Mouse (Mus musculus) ovary, postnatal 14 days (tissue): ENCODE results near the gene Zc2hc1c.
"Not testable (repeated sequence)": the region's sequence is repeated elsewhere in the genome, so short reads cannot be mapped to it uniquely, and the experiment has no call there.

ENCODE experiments used
- DNase-seq: peaks from one replicate; pipeline ENCODE4 v3.0.0; 2022; ENCODE audit warnings: low spot score

Zc2hc1c gene

DNA sequence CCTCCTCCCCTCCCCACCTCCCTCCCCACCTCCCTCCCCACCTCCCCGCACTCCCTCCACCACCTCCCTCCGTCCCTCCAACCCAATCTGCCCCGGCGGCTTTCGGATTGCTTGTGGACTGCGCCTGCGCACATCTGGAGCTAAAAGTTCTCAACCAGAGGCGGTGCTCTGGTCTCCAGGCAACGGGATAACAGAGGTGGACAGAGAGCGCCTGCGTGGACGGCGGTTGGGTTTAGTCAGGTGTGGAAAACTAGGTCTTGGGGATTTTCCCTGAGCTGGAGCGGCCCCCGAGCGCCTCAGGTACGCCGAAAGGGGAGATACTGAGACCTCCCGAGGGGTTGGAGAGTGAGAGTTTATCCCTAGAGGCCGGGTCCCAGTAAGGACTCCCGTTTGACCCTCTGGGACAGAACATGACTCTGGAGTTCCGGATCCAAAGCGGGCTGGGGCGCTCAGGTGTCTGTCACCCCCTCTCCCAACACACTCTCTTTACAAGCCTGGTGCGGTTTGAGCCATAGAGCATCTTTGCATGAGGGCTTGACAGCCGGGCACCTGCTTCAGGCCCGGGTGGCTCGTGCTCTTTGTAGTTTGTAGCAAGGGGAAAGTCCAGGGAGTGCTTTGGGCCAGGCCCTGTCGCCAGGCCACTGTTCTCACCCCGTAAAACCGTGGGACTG, at the start of gene Zc2hc1c:
TSS of gene Zc2hc1c (plus strand) at position 106 of the 671 bp plus-strand sequence.
- DNase-seq: peak; percentile 78

DNA sequence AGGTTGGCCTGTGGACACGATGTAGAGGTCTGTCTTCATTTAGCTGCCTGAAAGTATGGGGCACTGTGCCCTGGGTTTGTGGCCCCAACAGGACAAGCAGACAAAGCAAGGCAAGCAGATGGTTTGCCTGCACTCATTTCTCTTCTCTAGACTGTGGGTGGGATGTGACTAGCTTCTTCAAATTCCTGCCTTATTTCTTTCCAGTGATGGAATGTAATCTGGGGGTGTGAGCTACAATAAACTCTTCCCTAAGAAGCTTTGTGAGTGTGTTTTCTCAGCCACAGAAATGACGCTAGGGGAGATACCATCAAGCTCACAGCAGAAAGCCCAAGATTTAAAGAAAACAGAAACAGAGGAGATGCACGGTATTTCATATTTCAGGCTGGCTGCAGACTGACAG, 36.3 kb upstream of the Zc2hc1c start:
- DNase-seq: no peak

DNA sequence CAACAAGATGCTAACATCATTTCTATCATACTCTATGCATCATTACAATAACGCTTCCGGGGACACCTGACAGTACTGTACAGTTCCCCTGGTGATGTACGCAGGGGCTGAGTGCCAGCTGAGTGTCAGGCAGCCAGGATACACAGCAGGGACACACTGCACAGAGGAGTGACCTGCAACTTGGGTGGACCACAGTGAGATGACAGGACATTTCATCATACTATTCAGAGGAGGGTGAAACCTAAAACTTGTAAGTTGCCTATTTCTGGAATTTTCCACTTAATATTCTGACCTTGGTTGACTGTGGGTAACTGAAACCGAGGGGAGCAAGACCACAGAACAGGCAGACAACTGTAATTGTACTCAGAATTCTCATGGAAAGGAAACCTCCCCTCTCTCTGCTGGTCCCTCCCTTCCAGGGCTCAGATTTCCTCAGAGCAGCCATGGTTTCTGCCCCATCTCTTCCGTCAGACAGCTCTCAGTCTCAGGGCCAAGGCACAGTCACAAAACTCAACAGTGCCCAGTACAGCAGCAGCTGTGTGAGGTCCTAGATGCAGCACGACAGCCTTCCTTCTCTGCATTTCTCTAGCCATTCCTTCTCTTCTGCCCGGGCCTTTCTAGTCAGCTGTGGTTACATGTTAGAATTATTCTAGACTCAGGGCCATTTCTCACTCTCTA, 32.2 kb upstream of the Zc2hc1c start:
- no peak for DNase-seq

DNA sequence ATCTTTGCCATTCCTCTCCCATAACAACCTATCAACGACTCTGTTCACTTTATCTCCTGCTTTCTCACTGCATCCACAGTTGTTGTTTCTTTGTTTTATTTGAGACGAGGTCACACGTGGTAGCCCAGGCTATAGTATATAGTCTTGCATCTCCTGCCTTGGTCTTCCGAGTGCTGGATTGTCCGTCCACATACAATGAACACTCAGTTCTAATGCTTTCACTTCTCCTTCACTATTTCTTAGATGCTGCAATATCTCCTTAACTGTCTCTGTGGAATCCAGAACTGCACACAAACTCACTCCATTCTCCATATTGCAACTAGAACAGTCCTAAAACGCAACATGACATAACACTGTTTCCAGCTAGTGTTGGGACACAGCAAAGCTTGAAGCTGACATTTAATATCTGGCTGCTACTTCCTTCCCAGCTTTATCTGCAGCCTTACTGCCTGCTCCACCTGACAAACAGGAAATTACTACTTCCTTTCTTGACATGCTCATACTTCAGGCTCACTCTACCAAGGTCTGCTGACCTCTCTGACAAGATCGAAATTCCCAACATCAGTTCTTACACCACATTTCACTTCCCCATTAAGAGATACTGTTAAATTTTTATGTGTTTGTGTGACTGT, 31.3 kb upstream of the Zc2hc1c start:
- no peak for DNase-seq

DNA sequence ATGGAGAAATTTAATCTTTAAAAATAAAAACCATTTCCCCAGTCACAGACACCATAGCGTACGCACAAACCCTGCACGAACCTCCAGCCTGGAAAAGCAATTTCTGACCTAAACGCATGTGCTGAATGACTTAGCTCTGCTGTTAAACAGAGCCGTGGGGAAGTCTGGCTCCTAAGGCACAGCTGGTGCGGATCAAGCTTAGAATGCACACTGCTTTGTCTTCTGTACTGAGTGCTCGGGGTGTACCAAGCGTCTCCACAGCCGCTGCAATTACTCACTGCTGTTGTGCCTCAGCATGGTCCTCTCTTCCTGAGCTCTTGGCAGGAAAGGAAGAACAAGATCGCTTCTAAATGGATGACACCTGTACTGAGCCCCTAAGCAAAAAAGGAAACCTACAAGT, 25.9 kb upstream of the Zc2hc1c start:
- no peak for DNase-seq

DNA sequence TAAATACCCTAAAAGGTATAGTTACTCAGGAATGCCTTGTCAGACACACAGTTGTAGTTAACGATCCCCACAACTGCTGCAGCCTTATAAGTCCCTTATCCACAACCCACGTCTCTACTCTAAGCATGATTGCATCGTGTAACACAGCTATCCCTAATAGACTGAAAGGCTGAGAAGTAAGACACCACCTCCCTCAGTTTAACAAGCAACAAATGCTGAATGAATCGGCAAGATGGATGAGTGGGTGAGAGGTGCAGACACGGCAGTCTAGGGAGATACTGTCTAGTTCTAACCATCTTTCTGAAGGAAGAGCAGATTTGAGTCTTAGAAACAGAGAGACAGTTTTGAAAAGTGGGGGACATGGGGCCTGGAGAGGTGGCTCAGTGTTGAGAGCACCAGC, 25.2 kb upstream of the Zc2hc1c start:
- DNase-seq: no peak

DNA sequence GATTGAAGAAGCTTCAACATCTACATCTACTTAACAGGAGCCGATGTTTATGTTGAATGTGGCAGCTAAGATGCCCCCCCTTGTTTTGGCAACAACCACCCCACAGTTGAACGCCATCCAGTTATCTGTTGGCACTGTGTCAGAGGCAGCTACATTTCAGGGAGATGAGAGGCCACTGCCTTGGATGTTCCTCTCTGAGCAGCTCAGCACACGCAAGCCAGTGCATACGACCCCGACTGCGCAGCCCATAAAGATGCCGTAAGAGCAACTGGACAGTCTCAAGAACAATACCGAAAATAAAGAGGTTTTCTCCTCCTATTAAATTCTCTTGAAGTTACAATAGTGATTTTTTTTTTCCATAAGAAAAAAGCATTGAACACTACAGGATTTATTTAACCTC, 23.9 kb upstream of the Zc2hc1c start:
- DNase-seq: no peak

DNA sequence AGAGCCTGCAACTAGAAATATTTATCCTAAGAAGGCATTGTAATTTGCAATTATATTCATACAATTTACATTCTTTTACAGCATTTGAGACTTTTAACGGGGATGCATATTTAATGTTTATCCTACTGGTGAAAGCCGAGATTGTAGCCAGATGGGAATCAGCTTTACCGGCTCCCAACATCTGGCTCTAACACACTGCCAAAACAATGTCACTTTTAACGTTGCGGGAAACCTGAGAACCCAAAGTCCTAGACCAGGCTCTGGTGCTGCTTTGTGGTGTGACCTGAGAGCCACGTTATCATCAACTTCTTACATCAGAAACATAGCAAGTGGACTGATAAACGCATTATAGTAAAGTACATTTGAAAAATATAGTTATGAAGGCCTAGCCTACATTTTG, 23.5 kb upstream of the Zc2hc1c start:
- DNase-seq: no peak

DNA sequence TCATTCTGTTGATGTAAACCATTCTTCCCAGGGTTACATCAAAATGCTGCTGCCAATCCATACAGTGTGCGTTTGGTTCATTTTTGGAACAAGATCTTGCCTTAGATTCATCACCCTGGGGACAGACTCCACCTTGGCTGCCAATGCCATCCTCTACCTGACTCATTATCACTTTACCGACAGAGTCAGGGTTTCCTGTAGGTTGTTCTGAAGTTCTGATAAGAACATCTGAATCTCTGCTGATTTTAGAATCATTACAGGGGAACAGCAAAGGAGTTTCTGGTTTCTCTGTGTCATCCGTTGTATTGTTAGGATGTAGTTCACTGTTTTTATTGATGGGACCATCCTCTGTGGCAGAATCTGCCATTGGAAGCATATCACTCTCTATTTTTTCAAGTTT, 22.1 kb upstream of the Zc2hc1c start:
- DNase-seq: no peak

DNA sequence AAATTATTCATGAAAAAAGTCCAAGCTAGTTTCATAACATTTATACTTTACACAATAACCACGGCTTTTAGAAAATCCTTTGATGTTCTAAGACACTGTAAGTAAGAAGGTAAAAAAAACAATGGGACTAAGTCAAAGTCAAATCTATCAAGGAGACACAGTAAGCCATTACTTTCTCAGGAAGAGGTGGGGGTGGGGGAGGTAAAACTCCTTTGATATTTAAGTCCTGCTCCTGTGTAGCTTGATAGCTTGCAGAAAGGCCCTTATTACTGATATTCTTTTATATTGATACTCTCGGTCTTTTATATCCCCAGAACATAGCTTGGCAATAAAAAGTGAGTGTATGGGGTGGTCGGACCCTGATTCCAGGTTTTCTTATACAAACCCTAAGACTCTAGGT, 18.6 kb upstream of the Zc2hc1c start:
- DNase-seq: no peak

DNA sequence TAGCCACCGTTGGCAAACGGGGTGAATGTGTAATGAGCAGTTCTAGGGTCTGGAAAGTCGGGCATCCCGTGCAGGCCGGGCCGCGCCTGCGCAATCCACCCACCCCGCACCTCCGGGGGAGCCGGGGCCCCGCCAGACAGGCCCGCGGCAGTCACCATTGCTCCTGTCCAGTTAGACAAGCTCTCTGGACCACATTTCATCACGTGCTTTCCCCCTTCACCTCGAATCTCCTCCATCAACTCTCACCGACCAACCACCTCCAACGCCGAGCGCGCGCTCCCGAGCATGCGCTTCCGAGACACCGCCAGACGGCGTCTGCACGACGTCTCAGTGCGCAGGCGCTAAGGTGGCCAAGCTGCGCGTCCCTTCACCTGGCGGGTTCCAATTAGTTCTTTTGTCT, 18.1 kb upstream of the Zc2hc1c start, which contains the start of gene Mlh3:
TSS of gene Mlh3 (minus strand) at position 281 of the 400 bp plus-strand sequence.
- peak; percentile 68 for DNase-seq

DNA sequence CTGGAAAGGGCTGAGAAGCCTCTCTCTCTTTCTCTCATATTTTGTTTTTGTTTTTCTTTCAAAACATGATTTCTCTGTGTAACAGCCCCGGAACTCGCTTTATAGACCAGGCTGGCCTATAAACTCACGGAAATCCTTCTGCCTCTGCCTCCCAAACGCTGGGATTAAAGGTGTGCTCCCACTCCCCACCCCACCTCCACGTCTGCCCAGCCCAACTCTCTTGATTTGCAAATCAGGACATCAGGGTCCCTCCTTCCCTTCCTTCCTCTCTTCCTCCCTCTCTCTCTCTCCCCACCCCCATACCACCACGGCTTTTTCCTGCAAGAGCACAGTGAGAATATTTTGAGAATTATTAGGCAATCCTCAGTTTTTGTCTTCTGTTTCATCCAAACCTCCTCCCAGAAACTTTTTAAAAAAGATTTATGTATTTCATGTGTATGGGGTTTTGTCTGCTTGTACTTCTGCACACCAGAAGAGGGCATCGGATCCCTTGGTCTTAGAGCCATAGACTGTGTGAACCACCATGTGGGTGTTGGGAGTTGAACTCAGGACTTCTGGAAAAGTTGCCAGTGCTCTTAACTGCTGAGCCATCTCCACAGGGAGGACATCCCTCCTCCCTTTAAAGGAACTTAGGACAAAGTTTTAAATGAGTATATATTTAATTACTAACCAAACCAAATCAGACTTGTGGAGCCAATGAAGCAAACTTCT, 17.1 kb upstream of the Zc2hc1c start:
- DNase-seq: no peak

DNA sequence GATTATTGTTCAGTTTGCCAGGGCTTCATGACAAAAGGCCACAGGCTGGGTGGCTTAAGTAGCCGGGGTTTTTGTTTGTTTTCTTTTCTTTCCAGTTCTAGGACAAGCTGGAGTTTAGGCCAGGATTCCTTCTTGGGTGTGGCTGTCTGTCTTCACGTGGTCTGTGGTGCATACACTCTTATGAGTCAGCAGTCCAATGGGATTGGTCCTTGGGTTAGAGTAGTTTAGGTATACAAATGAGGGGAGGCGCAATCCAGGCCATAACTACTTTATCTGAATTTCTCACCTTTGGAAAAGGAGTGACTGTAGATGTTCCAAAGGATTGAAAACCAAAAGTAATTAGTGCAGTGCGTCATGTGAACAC, 16.6 kb upstream of the Zc2hc1c start:
- no peak for DNase-seq

DNA sequence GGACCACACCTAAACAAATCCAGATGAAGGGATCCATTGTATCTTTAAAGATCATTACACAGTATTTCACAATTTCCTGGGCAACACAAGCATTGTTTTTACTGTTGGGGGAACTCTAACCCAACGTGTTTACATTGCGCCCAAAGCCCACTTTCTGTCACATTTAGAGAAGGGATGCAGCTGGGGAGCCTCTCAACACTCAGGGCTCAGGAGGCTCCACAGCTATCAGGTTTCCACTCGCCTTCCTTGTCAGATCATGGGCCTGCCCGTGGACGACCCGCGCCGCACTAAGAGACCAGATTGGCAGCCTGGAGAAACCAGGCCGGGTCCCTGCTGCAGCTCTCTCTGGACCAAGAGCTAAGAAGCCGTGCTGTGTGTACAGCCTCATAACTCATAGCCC, 14.9 kb upstream of the Zc2hc1c start:
- no peak for DNase-seq

DNA sequence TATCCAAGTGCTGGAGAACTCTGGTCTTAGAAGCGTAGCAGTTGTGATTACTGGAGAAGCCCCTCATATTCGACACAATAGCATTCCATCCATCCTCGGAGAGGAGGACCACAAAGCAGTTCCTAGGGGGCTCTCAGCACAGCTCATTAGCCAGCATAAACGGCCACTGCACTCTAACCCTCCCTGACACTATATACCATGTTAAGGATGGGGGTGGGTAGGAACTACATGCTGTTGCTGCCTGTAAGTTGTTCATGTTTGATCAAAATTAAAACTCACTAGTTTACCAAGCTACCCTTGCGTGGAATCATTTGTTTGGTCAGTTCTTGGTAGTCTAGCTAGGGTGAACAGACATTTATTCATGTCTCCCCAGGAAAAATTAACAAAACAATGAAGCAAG, 12.1 kb upstream of the Zc2hc1c start:
- DNase-seq: no peak

DNA sequence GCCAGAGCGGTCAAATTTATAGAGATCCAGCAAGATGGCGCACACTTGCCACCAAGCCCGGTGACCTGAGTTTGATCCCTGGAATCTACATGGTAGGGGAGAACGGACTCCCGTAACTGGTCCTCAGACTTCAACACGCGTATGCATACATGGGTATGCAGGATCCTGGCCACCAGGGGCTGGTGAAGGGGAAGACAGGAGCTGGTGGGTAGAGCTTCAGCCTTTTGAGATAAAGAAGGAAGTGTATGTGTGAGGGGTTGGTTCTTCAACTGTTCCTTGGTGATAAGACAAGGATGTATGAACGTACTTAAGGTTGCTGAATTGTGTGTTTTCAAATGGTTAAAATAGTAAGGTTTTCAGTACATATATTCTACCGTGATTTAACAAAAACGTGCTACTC, 9.5 kb upstream of the Zc2hc1c start:
- no peak for DNase-seq

DNA sequence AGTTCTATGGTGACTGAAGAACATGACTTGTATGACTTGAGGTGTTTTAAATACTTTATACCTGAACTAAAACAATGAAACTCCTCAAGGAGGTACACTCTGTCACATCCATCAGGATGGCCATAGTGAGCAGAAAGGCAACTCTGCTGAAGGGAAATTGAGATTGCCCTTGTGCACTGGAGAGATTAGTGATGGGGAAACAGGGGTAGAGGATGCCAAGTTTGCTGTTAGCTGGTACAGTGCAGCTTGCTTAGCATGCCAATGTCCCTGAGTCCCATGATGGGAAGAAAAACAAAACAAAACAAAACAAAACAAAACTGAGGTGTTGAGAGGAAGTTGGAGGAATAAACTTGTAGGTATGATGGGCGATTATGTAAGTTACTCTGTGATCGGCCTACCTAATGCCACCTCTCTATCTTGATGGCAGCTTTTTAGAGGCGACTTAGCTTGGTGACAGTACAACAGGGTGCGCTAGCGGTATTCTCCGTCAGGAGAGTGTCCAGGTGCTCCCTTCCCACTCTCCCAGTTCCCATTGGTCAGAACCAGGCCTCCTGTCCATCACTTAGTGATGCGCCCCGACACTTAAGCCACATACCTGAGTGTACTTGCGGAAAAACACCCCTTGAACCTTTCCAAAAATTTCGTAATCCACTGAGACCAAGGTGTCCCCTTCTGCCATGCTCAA, 8.9 kb upstream of the Zc2hc1c start:
- DNase-seq: no peak

DNA sequence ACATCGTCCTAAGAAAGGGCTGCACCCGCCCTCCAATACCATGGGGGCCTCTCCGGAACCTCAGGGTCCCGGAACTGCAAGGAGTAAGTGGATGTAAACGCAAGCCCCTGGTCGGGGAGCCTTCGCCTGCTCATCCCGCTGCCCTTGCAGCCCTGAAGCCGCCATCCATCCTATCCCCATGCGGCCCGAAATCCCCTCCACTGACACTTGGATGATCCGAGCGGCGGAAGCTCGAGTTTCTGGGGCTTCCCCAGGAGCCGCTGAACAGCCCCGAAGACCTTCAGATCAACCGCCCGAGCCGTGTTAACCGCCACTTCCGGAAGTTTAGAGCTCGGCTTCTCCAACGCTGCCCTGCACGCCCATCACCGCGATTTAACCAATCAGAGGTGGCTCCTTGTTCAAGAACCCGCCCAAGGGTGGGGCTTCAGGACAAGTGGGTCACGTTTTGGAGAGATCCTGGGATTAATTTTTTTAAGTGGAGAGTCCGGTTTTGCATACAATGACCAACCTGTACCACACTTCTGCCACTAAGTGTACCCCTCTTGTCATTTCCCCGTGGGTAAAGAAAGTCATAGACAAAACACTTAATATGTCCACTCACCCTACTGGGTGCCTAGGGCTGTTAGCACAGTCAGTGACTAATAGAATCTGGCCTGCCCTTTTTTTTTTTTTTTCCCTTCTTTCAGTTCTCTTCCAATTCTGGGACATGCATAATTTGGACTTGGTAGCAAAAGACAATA, 8.1 kb upstream of the Zc2hc1c start:
- DNase-seq: peak; percentile 97

DNA sequence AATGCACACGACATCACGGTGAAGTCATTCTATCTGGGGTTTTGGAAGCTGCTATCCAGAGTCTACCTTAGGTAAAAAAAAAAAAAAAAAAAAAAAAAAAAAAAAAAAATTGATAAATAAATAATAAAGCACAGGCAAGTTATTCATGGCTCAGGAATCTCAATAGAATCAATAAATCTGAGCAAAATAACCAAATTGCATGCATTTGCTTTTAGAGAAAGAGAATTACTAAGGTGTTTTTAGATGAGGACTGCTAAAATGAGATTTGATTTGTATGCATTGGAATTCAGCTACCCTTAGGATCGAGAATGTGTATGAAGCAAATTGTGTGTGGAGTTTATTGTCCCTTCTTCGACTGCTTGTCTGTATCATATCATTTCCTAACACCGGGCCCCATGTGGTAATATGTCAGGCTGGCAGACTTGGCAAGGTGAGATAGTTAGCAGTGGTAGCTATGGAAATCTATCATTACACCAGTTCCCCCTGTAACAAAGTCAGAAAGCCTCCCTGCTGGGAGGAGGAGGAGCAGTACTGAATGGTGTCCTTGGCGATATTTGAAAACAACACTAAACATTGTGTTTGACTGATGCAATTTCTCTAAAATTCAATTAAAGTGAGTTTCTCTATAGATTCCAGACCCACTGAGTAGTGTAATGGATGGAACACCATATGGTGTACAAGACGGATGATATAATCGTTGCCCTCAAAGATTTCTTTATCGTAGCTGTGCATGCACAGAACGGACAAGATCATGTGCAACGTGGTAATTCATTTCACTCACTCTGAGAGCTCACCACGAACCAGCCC, 7.3 kb upstream of the Zc2hc1c start:
- no peak for DNase-seq

DNA sequence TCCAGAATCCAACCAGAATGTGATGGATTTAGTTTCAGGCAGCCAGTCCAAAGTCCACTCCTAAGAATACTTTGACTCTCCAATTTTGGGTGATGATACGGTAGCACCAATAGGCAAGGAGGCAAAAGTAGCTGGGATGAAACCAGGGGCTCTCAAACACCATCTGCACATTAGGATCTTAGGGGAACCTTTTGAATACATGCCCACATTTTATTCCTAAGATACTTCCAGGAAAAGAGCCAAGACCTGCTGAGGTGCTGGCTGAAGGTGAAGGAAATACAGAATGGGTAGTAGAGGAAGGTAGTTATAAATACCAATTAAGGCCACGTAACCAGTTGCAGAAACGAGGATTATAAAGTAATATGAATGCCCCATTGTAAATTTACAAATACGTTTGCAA, 6.6 kb upstream of the Zc2hc1c start:
- not testable (repeated sequence) for DNase-seq

DNA sequence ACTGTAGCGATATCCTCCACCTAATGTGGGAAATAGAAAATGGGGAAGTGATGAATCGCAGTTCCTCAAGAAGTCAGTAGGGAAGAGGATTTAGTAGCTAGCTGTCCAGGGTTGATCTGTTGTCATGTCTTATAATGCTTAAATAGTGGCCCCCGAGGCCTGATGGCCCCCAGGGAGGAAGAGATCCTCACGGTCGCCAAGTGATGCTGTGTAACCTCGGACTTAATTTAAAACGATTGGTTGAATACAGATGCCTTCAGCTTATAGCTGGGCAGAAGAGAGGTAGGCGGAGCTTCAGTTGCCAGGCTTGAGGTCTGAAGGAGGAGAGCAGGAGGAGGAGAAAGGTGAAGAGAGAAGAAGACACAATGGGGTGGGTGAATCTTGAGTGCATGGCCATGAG, 4.1 kb upstream of the Zc2hc1c start:
- no peak for DNase-seq
